Mouse (Mus musculus) lung, postnatal 10 days (tissue): Measurements from ENCODE around the gene Upk2.

ENCODE experiments used
- DNase-seq: peaks from one replicate; pipeline ENCODE4 v3.0.0; 2021

The Upk2 gene

GRCm38 (mm10) chr9:44406906-44407751 lies 47.6 kb downstream of the Upk2 start, which contains the start of the genes Rps25 and Trappc4:
Gene Rps25, plus strand, starts transcription at chr9:44407139.
Gene Trappc4, minus strand, starts transcription at chr9:44407600.
- peak; percentile 94 for DNase-seq

GRCm38 (mm10) chr9:44405011-44405410 lies 49.8 kb downstream of the Upk2 start:
- DNase-seq: no peak
